Mouse (Mus musculus) kidney, postnatal 0 days (tissue): ENCODE measurements around the gene Wdr60. TPM values are rescaled to one million over a fixed set of nuclear protein-coding genes. Genes with fewer than 3 reads are reported as not detected.
A peak's percentile ranks its signal among the peaks of the same experiment; 100 is the strongest.

Source experiments
- ATAC-seq: fragments of 200-750 bp; cut with Nextera tagmentation; replicated peaks from 2 replicates; pipeline ENCODE4 v1.8.0; 2017; ENCODE audit warnings: low read depth, moderate number of reproducible peaks, moderate TSS enrichment, moderate library complexity; ENCODE audit not compliant: low FRiP score
- DNase-seq: peaks from one replicate; pipeline ENCODE4 v3.0.0-alpha.2; 2016; ENCODE audit warnings: low spot score
- H3K27ac ChIP-seq: fragments of 300-500 bp; sonication (generic); 2 replicates; pipeline ENCODE4 v1.5.1; 2014; ENCODE audit warnings: mild to moderate bottlenecking
- H3K27me3 ChIP-seq: fragments of 300-500 bp; sonication (generic); 2 replicates; pipeline ENCODE4 v1.6.1; 2014; ENCODE audit warnings: low read length, mixed read lengths; ENCODE audit not compliant: insufficient read depth
- H3K36me3 ChIP-seq: fragments of 300-500 bp; sonication (generic); 2 replicates; pipeline ENCODE4 v1.6.1; 2014; ENCODE audit warnings: low read length, mixed read lengths; ENCODE audit not compliant: insufficient read depth
- H3K4me1 ChIP-seq: fragments of 300-500 bp; sonication (generic); replicated peaks from 2 replicates; pipeline ENCODE4 v1.6.1; 2014; ENCODE audit warnings: antibody characterized with exemption, low read length, mixed read lengths; ENCODE audit not compliant: insufficient read depth
- H3K4me2 ChIP-seq: fragments of 300-500 bp; sonication (generic); 2 replicates; pipeline ENCODE4 v1.6.1; 2014; ENCODE audit warnings: mild to moderate bottlenecking, low read length, moderate library complexity, mixed read lengths
- H3K4me3 ChIP-seq: fragments of 300-500 bp; sonication (generic); replicated peaks from 2 replicates; pipeline ENCODE4 v1.5.1; 2014; ENCODE audit warnings: low read depth, low read length
- H3K9ac ChIP-seq: fragments of 300-500 bp; sonication (generic); 2 replicates; pipeline ENCODE4 v1.6.1; 2014; ENCODE audit warnings: low read depth, low read length
- H3K9me3 ChIP-seq: fragments of 300-500 bp; sonication (generic); replicated peaks from 2 replicates; pipeline ENCODE4 v1.6.1; 2016; ENCODE audit warnings: low read length, inconsistent platforms, mixed read lengths
- CTCF ChIP-seq: IDR thresholded peaks from 2 replicates; pipeline ENCODE4 v1.5.1; 2016; ENCODE audit warnings: antibody characterized with exemption, low read depth, mild to moderate bottlenecking, moderate library complexity
- WGBS: fragments of 180-500 bp; shearing (Covaris S2); extraction: QIAGEN DNeasy Blood & Tissue Kit; methylation state at CpG from one replicate; pipeline ENCODE4 v1.1.7; 2014; 5-methylcytosine and 5-hydroxymethylcytosine counted together
- polyA plus RNA-seq: library from polyadenylated mRNA; unstranded; fragments of >200 nt; fragmentation: Nextera tagmentation; extraction: Ambion mirVana; gene quantifications from 2 replicates; pipeline ENCODE4 v1.2.1, GENCODE M21; 2015

Wdr60 gene
- polyA plus RNA-seq, 1 experiment from 2014 or later: 16.6 TPM

- Histone ChIP-seq H3K4me3 (no peak overlapping the region), H3K4me1 (no peaks in the 10 kb centered on the region), H3K9ac (no peak overlapping the region), H3K4me2 (peak overlapping the region; percentile 23; the same call in 1 of the 2 replicates), H3K36me3 (peaks cover 3% of the 10 kb centered on the region; the same call in 1 of the 2 replicates), H3K27me3 (no peaks in the 10 kb centered on the region), H3K9me3 (no peaks in the 10 kb centered on the region), H3K27ac (no peak overlapping the region)
- ATAC-seq: peak; percentile 57; the same call in 1 of the 2 replicates
- peak; percentile 58 for DNase-seq
- TF ChIP-seq CTCF: no peak
- whole genome bisulfite sequencing: 42% methylated on average over 12 of the region's 12 CpGs
These were observed 31.2 kb downstream of the Wdr60 start for GRCm38 (mm10) chr12:116231612-116232011.

- H3K4me1 ChIP-seq: no peaks in the 10 kb centered on the region
- DNase-seq (no peak), ATAC-seq (no peak)
- TF ChIP-seq CTCF: no peak
- 78% methylated on average over 3 of the region's 3 CpGs for WGBS
- H3K9me3 ChIP-seq: no peaks in the 10 kb centered on the region
- H3K4me2 ChIP-seq: no peak overlapping the region
- H3K4me3 ChIP-seq: no peak overlapping the region
- peaks cover 6% of the 10 kb centered on the region; the same call in 1 of the 2 replicates for H3K36me3 ChIP-seq
- no peak overlapping the region for H3K9ac ChIP-seq
- H3K27ac ChIP-seq: no peak overlapping the region
- H3K27me3 ChIP-seq: no peaks in the 10 kb centered on the region
These were observed 33.4 kb downstream of the Wdr60 start for GRCm38 (mm10) chr12:116229451-116229850.

GRCm38 (mm10) chr12:116226289-116227057, 36.3 kb downstream of the Wdr60 start:
- no peaks in the 10 kb centered on the region for H3K9me3 ChIP-seq
- H3K4me3 ChIP-seq: no peak overlapping the region
- no peak overlapping the region for H3K9ac ChIP-seq
- ATAC-seq: no peak
- no peak for TF ChIP-seq CTCF
- H3K27me3 ChIP-seq: no peaks in the 10 kb centered on the region
- no peak overlapping the region for H3K4me2 ChIP-seq
- WGBS: 86% methylated on average over 10 of the region's 10 CpGs
- DNase-seq: no peak
- H3K27ac ChIP-seq: no peak overlapping the region
- H3K36me3 ChIP-seq: peaks cover 7% of the 10 kb centered on the region
- no peaks in the 10 kb centered on the region for H3K4me1 ChIP-seq

GRCm38 (mm10) chr12:116223107-116223506, 39.7 kb downstream of the Wdr60 start:
- WGBS: 90% methylated on average over 2 of the region's 2 CpGs
- Histone ChIP-seq H3K27ac (no peak overlapping the region), H3K4me1 (no peaks in the 10 kb centered on the region), H3K36me3 (peaks cover 3% of the 10 kb centered on the region), H3K9me3 (no peaks in the 10 kb centered on the region), H3K27me3 (no peaks in the 10 kb centered on the region), H3K4me2 (no peak overlapping the region), H3K4me3 (no peak overlapping the region), H3K9ac (no peak overlapping the region)
- no peak for ATAC-seq
- no peak for DNase-seq
- no peak for TF ChIP-seq CTCF

GRCm38 (mm10) chr12:116207486-116207885, 55.3 kb downstream of the Wdr60 start:
- Histone ChIP-seq H3K4me3 (no peak overlapping the region), H3K27me3 (no peaks in the 10 kb centered on the region), H3K9ac (no peak overlapping the region), H3K27ac (no peak overlapping the region), H3K36me3 (peaks cover 8% of the 10 kb centered on the region; the same call in 1 of the 2 replicates), H3K4me2 (no peak overlapping the region), H3K9me3 (no peaks in the 10 kb centered on the region), H3K4me1 (no peaks in the 10 kb centered on the region)
- no peak for TF ChIP-seq CTCF
- 85% methylated on average over 8 of the region's 8 CpGs for WGBS
- DNase-seq: no peak
- ATAC-seq: no peak

- ATAC-seq: no peak
- Histone ChIP-seq H3K27ac (no peak overlapping the region), H3K4me1 (no peaks in the 10 kb centered on the region), H3K9ac (no peak overlapping the region), H3K9me3 (no peaks in the 10 kb centered on the region), H3K4me2 (no peak overlapping the region), H3K36me3 (no peaks in the 10 kb centered on the region), H3K4me3 (no peak overlapping the region), H3K27me3 (no peaks in the 10 kb centered on the region)
- DNase-seq: no peak
- no peak for TF ChIP-seq CTCF
- 74% methylated on average over 3 of the region's 3 CpGs for WGBS
These were observed 57.1 kb downstream of the Wdr60 start for GRCm38 (mm10) chr12:116205726-116206125.
